Mouse (Mus musculus): ENCODE results near the gene Actr3.

The Actr3 gene

GRCm38 (mm10) chr1:125365576-125365975 is 70.0 kb downstream of the Actr3 start:
- ATAC-seq (ENCODE audit: low TSS enrichment), result no peak

GRCm38 (mm10) chr1:125351416-125352037 is 84.0 kb downstream of the Actr3 start:
- ATAC-seq (ENCODE audit: low TSS enrichment), result no peak

GRCm38 (mm10) chr1:125350843-125351242 is 84.7 kb downstream of the Actr3 start:
- no peak for ATAC-seq (ENCODE audit: low TSS enrichment)

- ATAC-seq (ENCODE audit: low TSS enrichment), result no peak
These were observed 89.7 kb downstream of the Actr3 start for GRCm38 (mm10) chr1:125345854-125346253.

- no peak for ATAC-seq (ENCODE audit: low TSS enrichment)
These were observed 90.1 kb downstream of the Actr3 start for GRCm38 (mm10) chr1:125345448-125345847.

GRCm38 (mm10) chr1:125343105-125343504 is 92.4 kb downstream of the Actr3 start:
- ATAC-seq (ENCODE audit: low TSS enrichment), result no peak

All from frontal cortex, adult (tissue).